Mouse (Mus musculus) kidney, embryonic 15.5 days (tissue): ENCODE results near the gene Traf1. TPM values are rescaled to one million over a fixed set of nuclear protein-coding genes. Genes with fewer than 3 reads are reported as not detected.
A peak's percentile ranks its signal among the peaks of the same experiment; 100 is the strongest.

Source experiments
- ATAC-seq: fragments of 200-750 bp; cut with Nextera tagmentation; replicated peaks from 2 replicates; pipeline ENCODE4 v1.8.0; 2017; ENCODE audit warnings: moderate TSS enrichment; ENCODE audit not compliant: low FRiP score
- H3K27ac ChIP-seq: fragments of 300-500 bp; sonication (generic); 2 replicates; pipeline ENCODE4 v1.5.1; 2015; ENCODE audit warnings: mild to moderate bottlenecking, inconsistent platforms
- H3K27me3 ChIP-seq: fragments of 300-500 bp; sonication (generic); 2 replicates; pipeline ENCODE4 v1.6.1; 2015; ENCODE audit warnings: inconsistent platforms
- H3K36me3 ChIP-seq: fragments of 300-500 bp; sonication (generic); 2 replicates; pipeline ENCODE4 v1.6.1; 2015; ENCODE audit warnings: inconsistent platforms
- H3K4me1 ChIP-seq: fragments of 300-500 bp; sonication (generic); 2 replicates; pipeline ENCODE4 v1.6.1; 2015; ENCODE audit warnings: inconsistent platforms
- H3K4me2 ChIP-seq: fragments of 300-500 bp; sonication (generic); 2 replicates; pipeline ENCODE4 v1.6.1; 2015; ENCODE audit warnings: moderate library complexity, mild to moderate bottlenecking, inconsistent platforms
- H3K4me3 ChIP-seq: fragments of 300-500 bp; sonication (generic); replicated peaks from 2 replicates; pipeline ENCODE4 v1.5.1; 2015; ENCODE audit warnings: mild to moderate bottlenecking, inconsistent platforms
- H3K9ac ChIP-seq: fragments of 300-500 bp; sonication (generic); 2 replicates; pipeline ENCODE4 v1.6.1; 2015; ENCODE audit warnings: mild to moderate bottlenecking, inconsistent platforms
- H3K9me3 ChIP-seq: fragments of 300-500 bp; sonication (generic); replicated peaks from 2 replicates; pipeline ENCODE4 v1.6.1; 2016; ENCODE audit warnings: inconsistent platforms
- WGBS: fragments of 180-500 bp; shearing (Covaris S2); methylation state at CpG from one replicate; pipeline ENCODE4 v1.1.7; 2015; ENCODE audit warnings: mixed read lengths; 5-methylcytosine and 5-hydroxymethylcytosine counted together
- polyA plus RNA-seq: library from polyadenylated mRNA; unstranded; fragments of >200 nt; fragmentation: Nextera tagmentation; extraction: Ambion mirVana; gene quantifications from 2 replicates; pipeline ENCODE4 v1.2.1, GENCODE M21; 2015

The Traf1 gene
- polyA plus RNA-seq, 1 experiment from 2014 or later = 25.4 TPM

DNA sequence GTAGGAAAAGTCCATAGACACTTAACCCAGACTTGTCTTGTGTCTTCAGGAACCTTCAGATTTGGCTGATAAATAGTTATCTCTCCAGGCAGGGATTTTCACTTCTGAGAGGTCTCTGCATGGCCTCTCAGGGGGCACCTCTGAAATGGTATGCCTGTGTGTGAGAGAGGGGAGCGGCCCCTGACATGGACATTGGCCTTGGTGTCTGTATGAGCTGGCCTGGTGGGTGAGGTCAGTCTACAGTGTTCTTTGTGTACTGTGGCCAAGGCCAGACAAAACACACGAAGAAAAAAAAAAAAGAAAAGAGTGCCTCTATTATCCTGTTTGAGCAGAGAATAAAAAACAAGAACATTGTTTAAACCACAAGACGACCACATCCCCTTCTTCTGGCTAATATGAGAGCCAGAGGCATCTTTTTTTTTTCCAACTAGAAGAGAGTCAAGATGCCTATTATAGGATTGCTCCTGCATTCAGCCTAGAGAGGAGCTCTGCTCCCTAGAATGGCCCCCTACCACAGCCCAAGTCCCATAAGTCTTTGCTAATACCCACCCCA lies 18.0 kb upstream of the Traf1 start:
- peaks cover 27% of the 10 kb centered on the region for H3K4me1 ChIP-seq
- no peaks in the 10 kb centered on the region for H3K9me3 ChIP-seq
- no peaks in the 10 kb centered on the region for H3K36me3 ChIP-seq
- no peak overlapping the region for H3K4me2 ChIP-seq
- no peak overlapping the region for H3K4me3 ChIP-seq
- no peak overlapping the region for H3K9ac ChIP-seq
- WGBS = 91% methylated on average over 3 of the region's 3 CpGs
- H3K27ac ChIP-seq = no peak overlapping the region
- ATAC-seq = no peak
- no peaks in the 10 kb centered on the region for H3K27me3 ChIP-seq

DNA sequence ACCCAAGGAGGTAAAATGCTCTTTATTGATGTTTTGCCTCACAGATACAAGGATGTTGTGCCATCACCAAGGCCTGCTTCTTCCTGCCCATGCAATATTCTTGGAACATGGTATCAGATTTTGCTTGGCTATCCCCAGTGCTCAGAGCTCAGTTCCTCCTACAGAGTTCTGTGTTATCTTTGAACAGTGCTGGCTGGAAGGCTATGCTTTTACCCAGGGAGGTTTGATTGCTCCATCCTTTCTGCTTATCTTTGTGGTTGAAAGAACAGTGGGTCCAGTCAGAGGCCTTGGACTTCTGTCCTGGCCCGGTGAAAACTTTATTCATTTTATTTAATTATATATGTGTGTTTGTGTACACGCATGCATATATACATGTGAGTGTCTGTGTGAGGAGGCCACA lies 16.7 kb upstream of the Traf1 start:
- Histone ChIP-seq H3K36me3 (no peaks in the 10 kb centered on the region), H3K27ac (no peak overlapping the region), H3K4me1 (peaks cover 17% of the 10 kb centered on the region), H3K9me3 (no peaks in the 10 kb centered on the region), H3K27me3 (no peaks in the 10 kb centered on the region), H3K4me3 (no peak overlapping the region), H3K4me2 (no peak overlapping the region), H3K9ac (no peak overlapping the region)
- 94% methylated on average over 2 of the region's 2 CpGs for WGBS
- ATAC-seq = no peak

DNA sequence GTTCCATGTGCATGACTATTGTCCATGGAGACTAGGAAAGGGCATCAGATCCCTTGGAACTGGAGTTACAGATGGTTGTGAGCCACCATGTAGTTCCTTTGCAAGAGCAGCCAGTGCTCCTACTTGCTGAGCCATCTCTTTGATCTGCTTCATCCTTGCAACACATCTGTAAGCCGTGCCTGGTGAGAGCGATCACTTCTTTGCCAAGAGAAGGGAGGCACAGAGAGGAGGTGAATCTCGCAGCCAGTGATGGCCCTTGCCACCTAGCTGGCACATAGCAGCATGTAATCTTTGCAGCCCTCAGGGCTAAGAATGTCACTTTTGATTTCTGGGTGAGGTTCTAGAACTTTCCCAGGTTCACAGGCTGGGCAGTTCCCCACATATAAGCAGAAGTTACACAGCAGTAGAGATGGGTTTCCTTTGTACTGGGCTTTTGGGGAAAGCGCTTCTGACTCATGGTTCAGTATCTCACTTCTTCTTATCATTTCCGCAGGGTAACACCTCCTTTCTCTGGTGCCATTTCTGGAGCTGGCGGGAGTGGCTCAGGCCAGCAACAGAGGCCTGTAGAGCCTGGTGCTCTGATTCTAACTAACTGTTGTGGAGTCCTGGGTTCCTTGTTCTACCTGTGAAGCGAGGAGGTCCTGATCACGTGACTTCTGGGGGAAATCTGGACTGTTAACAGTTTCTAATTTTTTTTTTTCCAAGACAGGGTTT lies 15.5 kb upstream of the Traf1 start:
- no peak overlapping the region for H3K27ac ChIP-seq
- no peak overlapping the region for H3K9ac ChIP-seq
- peaks cover 6% of the 10 kb centered on the region; the same call in 1 of the 2 replicates for H3K4me1 ChIP-seq
- H3K36me3 ChIP-seq = no peaks in the 10 kb centered on the region
- 89% methylated on average over 8 of the region's 8 CpGs for WGBS
- no peak overlapping the region for H3K4me2 ChIP-seq
- H3K4me3 ChIP-seq = no peak overlapping the region
- no peaks in the 10 kb centered on the region for H3K9me3 ChIP-seq
- no peak for ATAC-seq
- no peaks in the 10 kb centered on the region for H3K27me3 ChIP-seq

DNA sequence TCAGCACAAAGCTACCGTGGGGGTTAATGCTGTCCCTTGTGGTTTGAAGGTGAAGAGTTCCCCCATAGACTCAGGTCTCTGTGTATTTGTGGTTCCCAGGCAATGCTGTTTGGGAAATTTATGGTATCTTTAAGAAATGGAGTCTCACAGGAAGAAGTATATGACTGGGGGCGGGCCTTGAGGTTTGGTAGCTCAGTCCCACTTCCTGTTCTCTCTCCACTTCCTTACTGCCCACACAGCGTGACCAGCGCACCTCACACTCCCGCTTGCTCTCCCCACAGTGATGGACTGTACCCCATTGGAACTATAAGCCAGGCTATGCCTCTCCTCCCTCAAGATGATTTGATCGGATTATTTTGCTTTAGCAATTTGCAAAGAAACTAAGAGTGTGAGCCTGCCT lies 14.9 kb upstream of the Traf1 start:
- 85% methylated on average over 6 of the region's 6 CpGs for WGBS
- no peak overlapping the region for H3K4me2 ChIP-seq
- no peaks in the 10 kb centered on the region for H3K9me3 ChIP-seq
- no peak overlapping the region for H3K27ac ChIP-seq
- H3K9ac ChIP-seq = no peak overlapping the region
- ATAC-seq = no peak
- H3K4me1 ChIP-seq = peaks cover 4% of the 10 kb centered on the region; the same call in 1 of the 2 replicates
- no peaks in the 10 kb centered on the region for H3K36me3 ChIP-seq
- no peak overlapping the region for H3K4me3 ChIP-seq
- H3K27me3 ChIP-seq = no peaks in the 10 kb centered on the region

DNA sequence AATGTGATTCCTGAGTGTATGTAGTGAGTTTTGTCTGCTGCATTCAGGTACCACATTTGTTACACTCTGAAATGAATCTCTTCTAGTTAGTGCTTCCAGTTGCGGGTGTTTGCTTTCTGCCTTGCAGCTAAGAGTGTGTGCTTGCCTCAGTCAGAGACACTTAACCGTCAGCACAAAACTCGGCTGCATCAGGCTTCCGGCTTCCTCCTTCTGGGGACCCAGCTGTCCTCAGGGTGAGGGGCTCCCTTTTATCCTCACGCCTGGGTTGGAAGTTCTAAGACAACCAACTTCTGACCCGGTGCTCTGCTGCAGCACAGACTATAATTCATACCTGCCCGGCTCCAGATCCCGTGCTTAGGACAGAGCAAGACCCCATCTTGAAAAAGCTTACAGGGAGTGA lies 11.5 kb upstream of the Traf1 start:
- ATAC-seq = no peak
- no peak overlapping the region for H3K9ac ChIP-seq
- H3K4me1 ChIP-seq = peaks cover 7% of the 10 kb centered on the region; the same call in 1 of the 2 replicates
- WGBS = 71% methylated on average over 8 of the region's 8 CpGs
- no peaks in the 10 kb centered on the region for H3K27me3 ChIP-seq
- H3K4me3 ChIP-seq = no peak overlapping the region
- no peak overlapping the region for H3K27ac ChIP-seq
- H3K36me3 ChIP-seq = no peaks in the 10 kb centered on the region
- H3K9me3 ChIP-seq = no peaks in the 10 kb centered on the region
- no peak overlapping the region for H3K4me2 ChIP-seq

DNA sequence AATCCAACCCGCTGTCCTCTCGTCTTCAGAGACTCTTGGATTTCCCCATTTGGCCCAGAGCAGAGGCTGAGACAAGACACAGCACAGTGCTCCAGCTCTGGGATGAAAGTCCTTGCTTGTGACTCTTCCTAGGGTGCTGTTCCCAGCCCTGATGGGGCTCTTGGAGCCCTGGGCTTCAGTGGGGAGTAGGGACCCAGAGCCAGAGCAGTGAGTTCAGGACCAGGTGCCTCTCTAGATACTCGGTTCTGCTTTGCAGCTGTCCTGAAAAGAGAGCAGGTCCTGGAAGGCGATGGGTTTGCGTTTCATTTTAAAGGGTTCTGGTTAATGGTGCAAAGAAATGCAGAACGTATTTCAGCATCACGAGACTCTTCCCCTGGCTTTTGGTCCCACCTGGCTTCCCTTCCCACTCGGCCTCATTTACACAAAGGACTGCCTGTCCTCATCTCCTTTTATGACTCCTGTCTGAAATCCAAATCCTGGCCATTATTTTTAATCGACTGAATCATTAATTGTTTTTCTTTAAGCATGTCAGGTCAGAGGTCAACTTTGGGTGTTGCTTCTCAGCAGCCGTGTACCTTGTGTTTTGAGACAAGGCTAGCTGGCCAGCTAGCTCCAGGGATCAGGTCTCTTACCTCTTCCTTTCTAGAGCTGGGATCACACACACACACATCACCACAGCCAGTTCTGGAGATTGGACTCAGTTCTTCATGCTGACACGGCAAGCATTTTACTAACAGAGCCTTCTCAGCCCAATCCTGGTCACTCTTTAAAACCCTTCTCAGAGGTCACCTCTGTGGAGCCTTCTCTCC lies 9.7 kb upstream of the Traf1 start:
- Histone ChIP-seq H3K4me2 (no peak overlapping the region), H3K27me3 (no peaks in the 10 kb centered on the region), H3K4me1 (peaks cover 7% of the 10 kb centered on the region; the same call in 1 of the 2 replicates), H3K4me3 (no peak overlapping the region), H3K27ac (peak overlapping the region; percentile 75), H3K9ac (no peak overlapping the region), H3K36me3 (no peaks in the 10 kb centered on the region), H3K9me3 (no peaks in the 10 kb centered on the region)
- ATAC-seq = peak; percentile 63
- whole genome bisulfite sequencing = 38% methylated on average over 11 of the region's 11 CpGs

DNA sequence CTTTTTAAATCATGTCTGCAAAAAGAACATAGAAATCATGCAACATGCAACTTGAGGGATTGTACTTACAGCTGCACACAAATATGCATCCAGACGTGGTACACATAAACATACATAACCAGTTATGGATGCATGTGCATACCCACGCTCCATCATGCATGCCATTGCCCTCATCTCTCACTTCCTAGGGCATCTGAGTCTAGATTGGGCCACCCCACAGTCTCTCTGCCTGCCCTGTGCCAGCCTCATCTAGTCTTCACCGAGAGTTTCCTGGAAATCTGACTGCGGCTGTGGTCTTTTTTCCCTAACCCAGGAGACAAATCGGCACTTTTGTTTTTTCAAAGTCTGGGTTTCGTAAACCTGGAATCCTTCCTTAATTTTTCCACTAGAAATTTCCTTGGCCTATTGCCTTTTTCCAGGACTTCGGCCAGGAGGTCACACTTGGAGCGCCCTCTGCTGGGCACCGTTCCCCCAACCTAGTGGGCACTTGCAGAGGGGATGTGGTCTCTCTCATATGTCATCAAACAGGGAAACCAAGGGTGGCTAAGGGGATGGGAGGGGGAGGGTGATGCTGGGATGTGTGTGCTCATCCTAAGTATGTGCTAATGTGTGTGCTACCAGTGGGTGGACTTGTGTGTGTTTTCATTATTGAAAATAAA lies 8.6 kb upstream of the Traf1 start:
- H3K36me3 ChIP-seq = no peaks in the 10 kb centered on the region
- 0 out of 2 replicates have a peak, but pooled peaks have one; percentile 38 for ATAC-seq
- H3K9ac ChIP-seq = no peak overlapping the region
- peak overlapping the region; percentile 67; the same call in 1 of the 2 replicates for H3K27ac ChIP-seq
- peaks cover 16% of the 10 kb centered on the region for H3K4me1 ChIP-seq
- no peaks in the 10 kb centered on the region for H3K27me3 ChIP-seq
- H3K4me2 ChIP-seq = no peak overlapping the region
- H3K4me3 ChIP-seq = no peak overlapping the region
- 33% methylated on average over 9 of the region's 9 CpGs for WGBS
- H3K9me3 ChIP-seq = no peaks in the 10 kb centered on the region

DNA sequence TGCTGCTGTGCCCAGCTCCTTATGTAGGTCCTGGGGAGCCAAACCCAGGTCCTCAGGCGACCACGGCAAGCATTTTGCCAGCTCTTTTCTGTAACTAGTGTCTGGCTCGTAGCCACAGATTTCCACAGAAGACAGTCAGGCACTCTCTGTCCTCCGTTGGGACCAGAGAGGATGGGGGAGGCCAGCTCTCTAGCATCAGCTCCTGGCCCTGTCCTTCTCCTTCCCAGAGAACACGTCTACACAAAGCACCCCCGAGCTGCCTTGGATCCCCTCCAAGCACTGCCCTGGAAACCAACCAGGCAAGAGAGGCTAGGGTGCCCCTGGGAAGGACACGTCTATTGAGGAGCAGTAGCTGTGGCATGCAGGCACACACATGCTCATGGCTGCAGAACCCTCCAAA lies 7.6 kb upstream of the Traf1 start:
- no peaks in the 10 kb centered on the region for H3K9me3 ChIP-seq
- 75% methylated on average over 7 of the region's 7 CpGs for WGBS
- H3K27ac ChIP-seq = no peak overlapping the region
- H3K9ac ChIP-seq = no peak overlapping the region
- no peak overlapping the region for H3K4me2 ChIP-seq
- peaks cover 26% of the 10 kb centered on the region for H3K4me1 ChIP-seq
- H3K27me3 ChIP-seq = no peaks in the 10 kb centered on the region
- H3K36me3 ChIP-seq = no peaks in the 10 kb centered on the region
- H3K4me3 ChIP-seq = no peak overlapping the region
- ATAC-seq = no peak

DNA sequence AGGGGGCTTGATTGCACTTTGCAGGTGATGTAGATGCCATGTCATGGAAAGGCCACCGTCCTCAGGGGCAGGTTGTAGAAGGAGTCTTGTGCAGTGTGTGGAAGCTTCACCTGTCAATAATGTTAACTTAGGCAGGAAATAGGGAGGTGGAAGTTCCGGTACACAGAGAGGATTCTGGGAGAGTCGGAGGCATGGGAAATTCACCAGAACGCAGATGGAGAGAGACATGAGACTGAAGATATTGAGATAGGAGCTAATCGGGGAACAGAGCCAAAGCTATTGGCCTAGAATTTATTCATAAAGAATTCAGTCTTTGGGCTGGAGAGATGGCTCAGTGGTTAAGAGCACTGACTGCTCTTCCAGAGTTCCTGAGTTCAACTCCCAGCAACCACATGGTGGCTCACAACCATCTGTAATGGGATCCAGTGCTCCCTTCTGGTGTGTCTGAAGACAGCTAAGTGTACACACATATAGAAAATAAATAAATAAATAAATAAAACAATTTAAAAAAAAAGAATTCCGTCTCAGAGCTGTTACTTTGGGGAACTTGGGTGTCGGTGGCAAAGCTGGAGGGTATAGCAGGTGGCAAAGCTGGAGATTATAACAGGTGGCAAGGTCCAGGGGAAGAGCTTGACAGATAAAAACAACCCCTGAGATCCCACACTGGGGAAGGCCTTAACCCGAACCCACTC lies 4.8 kb upstream of the Traf1 start:
- Histone ChIP-seq H3K4me1 (peaks cover 48% of the 10 kb centered on the region), H3K4me3 (no peak overlapping the region), H3K36me3 (no peaks in the 10 kb centered on the region), H3K9me3 (no peaks in the 10 kb centered on the region), H3K27ac (no peak overlapping the region), H3K9ac (no peak overlapping the region), H3K27me3 (no peaks in the 10 kb centered on the region), H3K4me2 (no peak overlapping the region)
- ATAC-seq = no peak
- 94% methylated on average over 8 of the region's 8 CpGs for WGBS

DNA sequence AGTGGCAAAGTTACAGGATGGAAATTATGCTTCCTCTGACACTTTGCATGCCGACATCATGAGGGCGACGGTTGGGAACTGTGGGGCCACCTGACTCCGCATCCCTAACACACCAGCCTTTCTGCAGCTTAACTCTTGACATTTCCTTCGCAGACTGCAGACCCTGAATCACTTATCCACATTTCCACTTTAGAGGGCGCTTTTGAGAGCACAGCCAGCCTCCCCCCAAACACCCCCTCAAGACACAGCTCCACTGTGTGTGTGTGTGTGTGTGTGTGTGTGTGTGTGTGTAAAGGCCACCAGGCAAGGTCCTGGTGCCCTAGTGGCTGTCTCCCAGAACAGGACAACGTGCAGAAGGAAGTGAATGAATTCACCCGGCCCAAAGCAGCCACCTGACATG lies 4.2 kb upstream of the Traf1 start:
- H3K27me3 ChIP-seq = no peaks in the 10 kb centered on the region
- no peaks in the 10 kb centered on the region for H3K36me3 ChIP-seq
- no peak overlapping the region for H3K4me2 ChIP-seq
- H3K9me3 ChIP-seq = no peaks in the 10 kb centered on the region
- ATAC-seq = no peak
- no peak overlapping the region for H3K4me3 ChIP-seq
- H3K9ac ChIP-seq = no peak overlapping the region
- H3K4me1 ChIP-seq = peaks cover 54% of the 10 kb centered on the region
- H3K27ac ChIP-seq = peak overlapping the region; percentile 63; the same call in 1 of the 2 replicates
- 73% methylated on average over 8 of the region's 8 CpGs for WGBS

DNA sequence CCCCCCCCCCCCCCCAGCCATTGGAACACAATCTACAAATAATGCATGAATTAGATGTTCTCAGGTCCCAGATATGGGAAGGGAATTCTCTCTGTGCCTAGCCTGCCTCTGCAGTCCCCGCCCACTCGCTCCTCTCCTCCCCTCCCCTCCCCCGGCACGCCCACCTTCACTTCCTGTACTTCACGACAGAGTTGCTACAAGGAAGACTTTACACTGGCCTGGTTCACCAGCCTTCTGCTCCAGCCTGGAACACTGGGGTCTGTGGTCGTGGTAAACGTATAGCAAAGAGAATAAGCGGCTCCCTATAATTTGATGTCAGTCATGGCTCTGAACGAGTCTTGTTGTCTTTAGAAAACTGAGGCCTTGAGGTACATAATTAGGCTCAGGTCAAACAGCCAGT lies 3.7 kb upstream of the Traf1 start:
- H3K27ac ChIP-seq = peak overlapping the region; percentile 63; the same call in 1 of the 2 replicates
- H3K9ac ChIP-seq = no peak overlapping the region
- H3K9me3 ChIP-seq = no peaks in the 10 kb centered on the region
- no peak overlapping the region for H3K4me3 ChIP-seq
- 30% methylated on average over 9 of the region's 9 CpGs for WGBS
- no peaks in the 10 kb centered on the region for H3K36me3 ChIP-seq
- ATAC-seq = no peak
- H3K27me3 ChIP-seq = no peaks in the 10 kb centered on the region
- H3K4me1 ChIP-seq = peaks cover 59% of the 10 kb centered on the region
- H3K4me2 ChIP-seq = no peak overlapping the region
